Mouse (Mus musculus): ENCODE data around the gene Stra6l. TPM values are rescaled to one million over a fixed set of nuclear protein-coding genes. Genes with fewer than 3 reads are reported as not detected.
A peak's percentile ranks its signal among the peaks of the same experiment; 100 is the strongest.

Stra6l gene
- polyA plus RNA-seq, 1 experiment = not detected

DNA sequence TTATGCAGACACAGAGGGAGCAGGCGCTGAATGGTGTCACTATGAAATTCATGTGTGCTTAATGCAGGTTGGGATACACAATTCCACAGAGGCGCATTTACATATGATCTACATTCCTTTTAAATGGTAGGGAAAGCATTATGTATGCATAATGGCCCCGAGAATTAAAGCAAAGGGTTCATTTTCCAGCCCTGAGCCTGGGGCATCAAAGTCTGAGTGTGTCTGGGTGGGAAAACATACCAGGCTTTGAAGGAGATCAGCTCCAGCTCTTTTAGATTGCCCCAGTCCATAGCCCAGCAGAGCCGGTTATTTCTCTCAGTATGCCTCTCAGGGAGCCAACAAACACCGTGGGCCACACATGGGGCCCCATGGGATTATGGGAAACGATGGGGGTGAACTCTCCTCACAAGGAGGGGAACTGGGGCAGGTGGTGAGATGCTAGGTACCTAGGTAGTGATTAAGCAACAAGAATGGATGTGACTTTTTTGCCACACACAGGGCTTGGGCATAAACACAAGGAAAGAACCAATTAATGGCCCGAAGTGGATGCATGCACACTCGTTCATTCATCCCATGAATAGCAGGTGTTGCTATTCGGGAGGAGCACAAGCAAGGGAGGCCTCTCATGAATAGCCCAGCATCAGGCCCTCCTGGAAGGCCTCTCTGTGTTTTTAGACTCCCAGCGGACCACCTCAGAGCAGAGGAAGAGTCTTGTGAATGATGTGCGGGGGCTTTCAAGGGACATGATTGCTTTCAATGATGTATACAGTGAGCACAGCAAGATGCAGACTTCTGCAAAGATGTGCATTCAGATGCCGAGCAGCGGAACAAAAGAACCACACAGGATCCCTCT lies 18.3 kb upstream of the Stra6l start:
- TF ChIP-seq CTCF (IDR thresholded peaks at IDR 0.05; ENCODE audit: insufficient read depth, low read depth, low read length) = no peak
- no peak for TF ChIP-seq POLR2A (IDR thresholded peaks at IDR 0.05; ENCODE audit: insufficient read depth, low read depth, low read length)
- no peak overlapping the region for H3K27ac ChIP-seq (ENCODE audit: insufficient read depth, low read depth, low read length)

DNA sequence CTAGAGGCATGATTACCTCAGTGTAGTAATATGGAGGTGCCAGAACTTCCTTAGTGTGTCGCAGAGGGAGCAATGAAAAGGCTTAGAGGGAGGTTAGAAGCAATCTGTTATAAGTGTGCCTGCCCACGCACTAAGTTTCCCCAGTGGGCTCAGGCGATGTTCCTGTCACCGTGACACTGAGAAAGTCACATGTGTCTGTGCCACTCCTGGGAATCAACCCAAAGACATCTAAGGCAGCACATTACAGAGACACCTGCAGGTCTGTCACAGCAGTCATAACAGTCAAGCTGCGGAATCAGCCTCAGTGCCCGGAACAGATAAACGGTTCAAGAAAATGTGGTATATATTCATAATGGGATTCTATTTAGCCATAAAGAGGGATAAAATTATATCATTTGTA lies 16.5 kb upstream of the Stra6l start:
- H3K4me3 ChIP-seq (ENCODE audit: insufficient read depth, low read depth, low read length) = no peak overlapping the region
- H3K4me1 ChIP-seq (ENCODE audit: control insufficient read depth, insufficient read depth, low read length) = peaks cover 2% of the 10 kb centered on the region; the same call in 1 of the 2 replicates
- H3K27ac ChIP-seq (ENCODE audit: insufficient read depth, low read depth, low read length) = no peak overlapping the region
- 64% methylated on average over 7 of the region's 7 CpGs for whole genome bisulfite sequencing
- TF ChIP-seq POLR2A (IDR thresholded peaks at IDR 0.05; ENCODE audit: insufficient read depth, low read depth, low read length) = no peak
- no peak for TF ChIP-seq CTCF (IDR thresholded peaks at IDR 0.05; ENCODE audit: insufficient read depth, low read depth, low read length)

More for the DNA sequence above, 18.3 kb upstream of the Stra6l start:
- 63% methylated on average over 13 of the region's 13 CpGs for WGBS
- no peak overlapping the region for H3K4me3 ChIP-seq (ENCODE audit: insufficient read depth, low read depth, low read length)
- H3K4me1 ChIP-seq (ENCODE audit: control insufficient read depth, insufficient read depth, low read length) = peaks cover 8% of the 10 kb centered on the region

DNA sequence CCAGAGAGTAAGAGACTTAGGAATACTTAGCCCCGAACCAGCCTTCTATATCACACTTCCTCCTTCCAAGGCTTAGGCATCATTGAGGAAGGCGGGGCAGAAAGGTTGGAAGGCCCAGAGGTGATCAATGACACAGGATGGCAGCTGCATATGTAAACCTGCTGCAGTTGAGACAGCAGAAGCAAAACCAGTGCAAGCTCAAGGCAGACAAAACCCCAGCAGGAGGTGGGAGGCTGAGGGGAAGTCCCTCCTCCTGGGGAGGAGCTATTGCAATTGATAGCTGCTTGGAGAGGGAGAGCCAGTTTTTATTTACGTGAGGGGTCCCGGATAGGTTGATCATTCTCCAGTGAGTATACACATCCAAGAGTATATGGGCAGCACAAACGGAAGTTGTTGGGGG lies 15.0 kb upstream of the Stra6l start:
- Histone ChIP-seq H3K4me3 (ENCODE audit: insufficient read depth, low read depth, low read length) (no peak overlapping the region), H3K4me1 (ENCODE audit: control insufficient read depth, insufficient read depth, low read length) (peaks cover 2% of the 10 kb centered on the region; the same call in 1 of the 2 replicates), H3K27ac (ENCODE audit: insufficient read depth, low read depth, low read length) (no peak overlapping the region)
- 55% methylated on average over 5 of the region's 5 CpGs for WGBS
- TF ChIP-seq POLR2A (IDR thresholded peaks at IDR 0.05; ENCODE audit: insufficient read depth, low read depth, low read length) (no peak), CTCF (IDR thresholded peaks at IDR 0.05; ENCODE audit: insufficient read depth, low read depth, low read length) (no peak)

DNA sequence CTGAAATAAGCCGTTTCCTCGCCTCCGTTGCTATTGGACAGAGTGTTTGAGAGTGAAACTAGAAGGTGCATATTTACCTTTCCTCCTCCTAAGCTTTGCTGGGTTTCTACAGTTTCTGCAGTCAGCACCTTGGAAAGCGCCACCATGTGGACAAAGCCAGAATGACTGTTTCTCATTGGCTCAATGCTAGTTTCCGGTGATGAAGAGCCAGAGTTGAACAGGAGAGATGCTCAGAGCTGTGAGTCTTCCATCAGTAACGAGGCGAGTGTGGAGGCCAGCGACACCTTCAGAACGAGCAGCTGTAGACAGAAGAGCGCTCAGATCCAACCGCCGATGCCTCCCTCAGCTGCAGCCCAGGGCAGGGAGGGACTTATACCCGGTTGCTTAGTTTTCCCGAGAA lies 4.1 kb upstream of the Stra6l start:
- 0 out of 2 replicates have a peak, but pooled peaks have one; percentile 25 for TF ChIP-seq CTCF (IDR thresholded peaks at IDR 0.05; ENCODE audit: insufficient read depth, low read depth, low read length)
- TF ChIP-seq POLR2A (IDR thresholded peaks at IDR 0.05; ENCODE audit: insufficient read depth, low read depth, low read length) = no peak
- 38% methylated on average over 14 of the region's 14 CpGs for WGBS
- Histone ChIP-seq H3K27ac (ENCODE audit: insufficient read depth, low read depth, low read length) (no peak overlapping the region), H3K4me1 (ENCODE audit: control insufficient read depth, insufficient read depth, low read length) (peaks cover 4% of the 10 kb centered on the region; the same call in 1 of the 2 replicates), H3K4me3 (ENCODE audit: insufficient read depth, low read depth, low read length) (no peak overlapping the region)

DNA sequence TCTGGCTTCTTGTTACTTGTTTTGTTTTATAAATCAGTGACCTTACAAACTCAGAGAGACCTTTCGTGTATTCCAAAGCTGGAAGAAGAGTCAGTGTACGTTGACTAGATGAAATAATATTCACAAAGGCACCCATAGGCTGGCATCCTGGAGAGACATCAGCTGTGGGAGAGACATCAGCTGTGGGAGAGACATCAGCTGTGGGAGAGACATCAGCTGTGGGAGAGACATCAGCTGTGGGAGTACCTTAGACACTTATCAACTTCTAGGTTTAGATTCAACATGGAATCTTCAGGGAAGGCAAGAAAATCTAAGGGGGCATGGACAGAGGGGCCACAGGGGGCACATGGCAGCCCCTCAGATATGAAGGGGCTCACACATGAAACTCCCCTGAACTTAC lies 2.2 kb upstream of the Stra6l start:
- Histone ChIP-seq H3K4me1 (ENCODE audit: control insufficient read depth, insufficient read depth, low read length) (peaks cover 4% of the 10 kb centered on the region; the same call in 1 of the 2 replicates), H3K4me3 (ENCODE audit: insufficient read depth, low read depth, low read length) (no peak overlapping the region), H3K27ac (ENCODE audit: insufficient read depth, low read depth, low read length) (no peak overlapping the region)
- 93% methylated on average over 2 of the region's 2 CpGs for WGBS
- no peak for TF ChIP-seq POLR2A (IDR thresholded peaks at IDR 0.05; ENCODE audit: insufficient read depth, low read depth, low read length)
- no peak for TF ChIP-seq CTCF (IDR thresholded peaks at IDR 0.05; ENCODE audit: insufficient read depth, low read depth, low read length)

DNA sequence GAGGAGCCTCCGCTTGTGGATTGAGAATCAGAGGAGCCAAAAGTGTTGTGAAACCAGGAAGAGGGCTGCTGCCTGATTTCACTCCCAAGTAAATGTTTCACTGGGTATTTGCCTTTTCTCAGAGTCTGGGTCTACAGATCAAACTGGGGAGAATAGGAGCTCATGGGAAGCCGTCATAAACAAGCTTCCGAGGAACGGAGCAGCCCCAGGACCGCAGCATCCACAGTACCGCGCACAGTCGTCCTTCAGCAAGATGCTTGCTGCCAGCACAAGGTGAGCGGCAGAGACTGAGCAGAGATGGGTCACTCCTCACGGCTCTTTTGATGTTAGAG lies 327 bp downstream of the Stra6l start:
- Histone ChIP-seq H3K4me3 (ENCODE audit: insufficient read depth, low read depth, low read length) (no peak overlapping the region), H3K4me1 (ENCODE audit: control insufficient read depth, insufficient read depth, low read length) (peaks cover 4% of the 10 kb centered on the region; the same call in 1 of the 2 replicates), H3K27ac (ENCODE audit: insufficient read depth, low read depth, low read length) (no peak overlapping the region)
- 64% methylated on average over 10 of the region's 10 CpGs for WGBS
- no peak for TF ChIP-seq POLR2A (IDR thresholded peaks at IDR 0.05; ENCODE audit: insufficient read depth, low read depth, low read length)
- no peak for TF ChIP-seq CTCF (IDR thresholded peaks at IDR 0.05; ENCODE audit: insufficient read depth, low read depth, low read length)

DNA sequence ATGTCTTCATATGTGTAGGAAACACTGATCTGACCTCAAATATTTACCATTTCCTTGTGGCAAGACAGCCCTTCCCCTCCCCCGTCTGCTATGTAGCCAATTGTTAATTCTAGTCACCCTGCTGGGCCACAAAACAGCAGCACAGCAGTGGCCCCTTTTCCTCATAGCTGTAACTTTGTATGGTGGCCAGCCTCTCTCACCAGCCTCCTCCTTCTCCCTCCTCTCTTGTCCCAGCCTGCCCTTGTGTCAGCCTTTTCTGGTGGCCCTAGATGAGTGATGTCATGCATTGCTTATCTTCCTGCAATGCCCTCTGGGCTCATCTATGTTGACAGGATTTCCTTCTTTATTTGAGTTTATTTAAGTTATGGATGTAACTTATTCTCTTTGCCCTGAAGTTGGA lies 955 bp downstream of the Stra6l start:
- TF ChIP-seq CTCF (IDR thresholded peaks at IDR 0.05; ENCODE audit: insufficient read depth, low read depth, low read length) (no peak), POLR2A (IDR thresholded peaks at IDR 0.05; ENCODE audit: insufficient read depth, low read depth, low read length) (no peak)
- Histone ChIP-seq H3K4me3 (ENCODE audit: insufficient read depth, low read depth, low read length) (no peak overlapping the region), H3K27ac (ENCODE audit: insufficient read depth, low read depth, low read length) (no peak overlapping the region), H3K4me1 (ENCODE audit: control insufficient read depth, insufficient read depth, low read length) (peaks cover 3% of the 10 kb centered on the region; the same call in 1 of the 2 replicates)
- 63% methylated on average over 1 of the region's 1 CpGs for WGBS

DNA sequence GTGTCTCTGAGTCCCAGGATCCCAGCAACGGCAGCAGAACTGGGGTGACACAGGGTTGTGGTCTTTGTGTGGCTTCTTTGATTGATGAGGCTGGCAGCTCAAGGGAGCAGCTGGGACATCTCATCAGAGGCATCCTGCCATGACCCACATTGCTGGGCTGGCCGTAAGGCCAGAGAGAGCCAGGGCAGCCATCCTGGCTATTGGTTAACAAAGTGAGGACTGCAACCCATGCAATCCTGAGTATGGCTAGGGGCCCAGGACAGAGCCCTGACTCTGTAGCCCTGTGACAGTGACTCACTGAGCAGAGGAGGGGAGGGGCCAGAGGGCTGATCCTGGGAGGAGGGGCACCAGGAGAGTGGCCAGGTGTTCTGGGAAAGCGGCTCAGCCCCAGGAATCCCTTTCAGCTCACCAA lies 3.2 kb downstream of the Stra6l start:
- no peak for TF ChIP-seq CTCF (IDR thresholded peaks at IDR 0.05; ENCODE audit: insufficient read depth, low read depth, low read length)
- no peak for TF ChIP-seq POLR2A (IDR thresholded peaks at IDR 0.05; ENCODE audit: insufficient read depth, low read depth, low read length)
- no peaks in the 10 kb centered on the region; the same call in 1 of the 2 replicates for H3K4me1 ChIP-seq (ENCODE audit: control insufficient read depth, insufficient read depth, low read length)
- H3K4me3 ChIP-seq (ENCODE audit: insufficient read depth, low read depth, low read length) = no peak overlapping the region
- no peak overlapping the region for H3K27ac ChIP-seq (ENCODE audit: insufficient read depth, low read depth, low read length)
- WGBS = 64% methylated on average over 3 of the region's 3 CpGs

DNA sequence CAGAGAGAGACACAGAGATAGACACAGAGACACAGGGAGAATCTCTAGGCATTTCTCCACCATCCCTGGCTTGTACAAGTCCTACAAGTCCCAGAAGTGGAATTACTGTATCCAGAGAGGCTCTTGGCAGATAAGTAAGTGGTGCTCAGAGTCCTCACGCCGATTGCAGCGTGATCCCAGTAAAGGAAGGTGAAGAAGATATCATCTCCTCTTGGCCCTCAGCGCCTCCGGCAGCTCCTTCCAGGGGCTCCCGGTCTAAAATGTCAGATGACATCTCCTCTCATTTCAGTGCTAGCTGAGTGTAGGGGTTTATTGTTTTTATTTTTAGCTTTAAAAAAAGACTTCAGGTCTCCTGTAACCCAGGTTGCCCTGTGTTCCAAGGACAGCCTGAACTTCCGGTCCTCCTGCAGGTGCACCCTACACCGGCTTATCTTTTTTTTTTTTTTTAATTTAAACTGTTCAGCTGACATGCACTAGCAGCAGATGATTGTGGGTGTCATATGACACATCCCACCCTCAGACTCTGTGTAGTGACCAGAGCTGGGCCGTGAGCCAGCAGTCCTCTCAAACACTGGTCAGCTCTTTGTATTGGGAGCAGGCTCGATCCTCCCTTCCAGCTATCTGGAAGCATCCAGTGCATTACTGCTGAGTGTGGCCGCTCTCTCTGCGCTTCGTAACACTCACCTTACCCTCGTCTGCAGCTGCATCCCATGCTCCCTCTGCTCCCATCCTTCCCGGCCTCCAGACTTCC lies 5.2 kb downstream of the Stra6l start:
- TF ChIP-seq CTCF (IDR thresholded peaks at IDR 0.05; ENCODE audit: insufficient read depth, low read depth, low read length) (no peak), POLR2A (IDR thresholded peaks at IDR 0.05; ENCODE audit: insufficient read depth, low read depth, low read length) (no peak)
- no peak overlapping the region for H3K27ac ChIP-seq (ENCODE audit: insufficient read depth, low read depth, low read length)
- H3K4me1 ChIP-seq (ENCODE audit: control insufficient read depth, insufficient read depth, low read length) = no peaks in the 10 kb centered on the region; the same call in 1 of the 2 replicates
- no peak overlapping the region for H3K4me3 ChIP-seq (ENCODE audit: insufficient read depth, low read depth, low read length)
- 85% methylated on average over 15 of the region's 15 CpGs for WGBS
